Comparison of ENCODE assay signal across 15 mouse cellular contexts in genomic region chr7:66028766-66029512, GRCm38 (mm10). TPM values are rescaled to one million over a fixed set of nuclear protein-coding genes. Genes with fewer than 3 reads are reported as not detected.
DNase-seq lines count a peak whose midpoint lies in the region; ATAC-seq lines count a peak whose summit lies in the region.
"Had no signal": no experiment of that assay in that cellular context is flagged by ENCODE, and none has a peak within 500 bp of the region (broad histone marks: within the 10 kb centered on the region; RNA-seq: fewer than 3 reads in every experiment).

No protein-coding gene starts in this region.

- H3K9ac ChIP-seq in embryonic facial prominence, embryonic 11.5 days (replicated peaks; ENCODE audit: low read length), result no peak overlapping the region
- H3K9ac ChIP-seq: liver, embryonic 12.5 days had no signal

- H3K4me3 ChIP-seq in embryonic facial prominence, embryonic 11.5 days (ENCODE audit: low read depth, low read length), result no peak overlapping the region
- H3K4me3 ChIP-seq: liver, embryonic 12.5 days had no signal

- no peaks in the 10 kb centered on the region; the same call in 1 of the 2 replicates for H3K4me1 ChIP-seq in embryonic facial prominence, embryonic 11.5 days (ENCODE audit: control insufficient read depth, insufficient read depth, low read length)
- H3K4me1 ChIP-seq: liver, embryonic 12.5 days had no signal

- H3K9me3 ChIP-seq in embryonic facial prominence, embryonic 11.5 days (replicated peaks; ENCODE audit: control insufficient read depth, low read length), result no peaks in the 10 kb centered on the region
- H3K9me3 ChIP-seq: G1E; liver, embryonic 12.5 days had no signal

- no peak overlapping the region for H3K4me2 ChIP-seq in embryonic facial prominence, embryonic 11.5 days (ENCODE audit: low read depth, low read length)
- H3K4me2 ChIP-seq: liver, embryonic 12.5 days had no signal

- H3K36me3 ChIP-seq in embryonic facial prominence, embryonic 11.5 days (replicated peaks; ENCODE audit: control insufficient read depth, insufficient read depth, low read depth, low read length), result no peaks in the 10 kb centered on the region
- H3K36me3 ChIP-seq: G1E; liver, embryonic 12.5 days had no signal

- H3K27me3 ChIP-seq in embryonic facial prominence, embryonic 11.5 days (ENCODE audit: control insufficient read depth, insufficient read depth, low read length), result no peaks in the 10 kb centered on the region

- ATAC-seq in embryonic facial prominence, embryonic 11.5 days (replicated peaks; ENCODE audit: insufficient number of reproducible peaks, low FRiP score, low TSS enrichment, low read depth), result 0 out of 2 replicates have a peak, but pooled peaks have one; percentile 49
- ATAC-seq: intestine, postnatal 0 days; liver, embryonic 12.5 days had no signal

- no peak overlapping the region for H3K27ac ChIP-seq in embryonic facial prominence, embryonic 11.5 days (replicated peaks; ENCODE audit: low read depth, low read length)
- H3K27ac ChIP-seq: liver, embryonic 12.5 days had no signal

- WGBS in embryonic facial prominence, embryonic 11.5 days, result 36% methylated on average over 6 of the region's 6 CpGs

- DNase-seq in embryo, embryonic 10.5 days (ENCODE audit: low spot score), result peak; percentile 17
- no peak for DNase-seq in embryo, embryonic 11 days
- DNase-seq in kidney, postnatal 10 days, result peak; percentile 33
- no peak for DNase-seq in kidney, postnatal 36 days
- peak; percentile 71 for DNase-seq in embryonic facial prominence, embryonic 11.5 days (ENCODE audit: low spot score)
- DNase-seq in lung, postnatal 14 days, result peak; percentile 14
- DNase-seq in urinary bladder, postnatal 14 days (ENCODE audit: low spot score), result no peak
- DNase-seq in frontal cortex, postnatal 25 days (ENCODE audit: low spot score in 2 of 2), result no peak

RNA-seq across cellular contexts. Expression of gene Gm45213, which starts 14.5 kb away (rescaled TPM):
- polyA plus RNA-seq in embryonic facial prominence, embryonic 11.5 days (2014; fragmentation: Nextera tagmentation; extraction: Ambion mirVana), result not detected in 2 replicates
- polyA plus RNA-seq: C2C12; forebrain, embryonic 11.5 days; G1E; intestine, postnatal 0 days; liver, embryonic 12.5 days; small intestine, adult 2 months; stomach, embryonic 16.5 days had no signal

RNA-seq across cellular contexts. Expression of gene Snrpa1, which starts 29.9 kb away (rescaled TPM):
- polyA plus RNA-seq in embryonic facial prominence, embryonic 11.5 days (2014; fragmentation: Nextera tagmentation; extraction: Ambion mirVana), result 252 and 276 TPM in 2 replicates

RNA-seq across cellular contexts. Expression of gene Selenos, which starts 50.5 kb away (rescaled TPM):
- 81.7 and 88.3 TPM in 2 replicates for polyA plus RNA-seq in embryonic facial prominence, embryonic 11.5 days (2014; fragmentation: Nextera tagmentation; extraction: Ambion mirVana)

Comparison
In these comparisons a context has a peak if more than half of its experiments do, and no peak if none do; other contexts are left out.
1. DNase-seq: peak in embryo, embryonic 10.5 days (single experiment), kidney, postnatal 10 days (single experiment), embryonic facial prominence, embryonic 11.5 days (single experiment) and lung, postnatal 14 days (single experiment); none in embryo, embryonic 11 days (single experiment), kidney, postnatal 36 days (0 of 2), urinary bladder, postnatal 14 days (single experiment) and frontal cortex, postnatal 25 days (0 of 2).